ENCODE assay signal across 28 mouse cellular contexts in genomic region chr12:112820401-112820999, GRCm38 (mm10). TPM values are rescaled to one million over a fixed set of nuclear protein-coding genes. Genes with fewer than 3 reads are reported as not detected.
DNase-seq lines count a peak whose midpoint lies in the region; ATAC-seq and TF ChIP-seq lines count a peak whose summit lies in the region.
"Had no signal": no experiment of that assay in that cellular context is flagged by ENCODE, and none has a peak within 500 bp of the region (broad histone marks: within the 10 kb centered on the region; RNA-seq: fewer than 3 reads in every experiment).

No protein-coding gene starts in this region.

- H3K27me3 ChIP-seq in heart, embryonic 11.5 days (ENCODE audit: control insufficient read depth, insufficient read depth, low read length) = no peaks in the 10 kb centered on the region
- no peaks in the 10 kb centered on the region for H3K27me3 ChIP-seq in hindbrain, embryonic 16.5 days (replicated peaks; ENCODE audit: control insufficient read depth, insufficient read depth, low read length)
- no peaks in the 10 kb centered on the region for H3K27me3 ChIP-seq in hindbrain, embryonic 12.5 days
- no peaks in the 10 kb centered on the region for H3K27me3 ChIP-seq in E14TG2a.4 (ENCODE audit: insufficient read depth, low read length)
- H3K27me3 ChIP-seq: CH12.LX; forebrain, embryonic 13.5 days; heart, embryonic 15.5 days; limb, embryonic 15.5 days; midbrain, embryonic 13.5 days; neural tube, embryonic 15.5 days had no signal

- no peak overlapping the region for H3K27ac ChIP-seq in heart, embryonic 11.5 days (ENCODE audit: low read depth, low read length)
- no peak overlapping the region for H3K27ac ChIP-seq in hindbrain, embryonic 16.5 days (ENCODE audit: low read depth, low read length)
- no peak overlapping the region for H3K27ac ChIP-seq in hindbrain, embryonic 12.5 days
- H3K27ac ChIP-seq: forebrain, embryonic 13.5 days; hindbrain, postnatal 0 days; limb, embryonic 10.5 days; limb, embryonic 15.5 days; liver, embryonic 14.5 days; macrophage; midbrain, embryonic 13.5 days; neural tube, embryonic 15.5 days had no signal

- H3K4me3 ChIP-seq in heart, embryonic 11.5 days (ENCODE audit: low read depth, low read length) = no peak overlapping the region
- no peak overlapping the region for H3K4me3 ChIP-seq in hindbrain, embryonic 16.5 days (ENCODE audit: low read length)
- H3K4me3 ChIP-seq in hindbrain, embryonic 12.5 days = no peak overlapping the region
- H3K4me3 ChIP-seq in E14TG2a.4 (replicated peaks; ENCODE audit: low read length) = peak overlapping the region; percentile 41
- H3K4me3 ChIP-seq: forebrain, embryonic 13.5 days; heart, embryonic 15.5 days; limb, embryonic 10.5 days; limb, embryonic 15.5 days; midbrain, embryonic 13.5 days; neural tube, embryonic 15.5 days had no signal

- no peak for ATAC-seq in heart, embryonic 11.5 days (replicated peaks; ENCODE audit: insufficient number of reproducible peaks, low FRiP score, low TSS enrichment)
- ATAC-seq in hindbrain, embryonic 16.5 days = 0 out of 2 replicates have a peak, but pooled peaks have one; percentile 28
- no peak for ATAC-seq in hindbrain, embryonic 12.5 days (ENCODE audit: low FRiP score)
- ATAC-seq: forebrain, embryonic 13.5 days; hindbrain, postnatal 0 days; midbrain, embryonic 13.5 days had no signal

- H3K9me3 ChIP-seq in heart, embryonic 11.5 days (replicated peaks; ENCODE audit: control insufficient read depth, low read length) = no peaks in the 10 kb centered on the region
- H3K9me3 ChIP-seq in hindbrain, embryonic 16.5 days (ENCODE audit: control insufficient read depth, low read length) = no peaks in the 10 kb centered on the region
- H3K9me3 ChIP-seq in hindbrain, embryonic 12.5 days (replicated peaks) = no peaks in the 10 kb centered on the region
- H3K9me3 ChIP-seq in E14TG2a.4 (ENCODE audit: low read length) = no peaks in the 10 kb centered on the region
- H3K9me3 ChIP-seq: forebrain, embryonic 13.5 days; heart, embryonic 15.5 days; limb, embryonic 10.5 days; limb, embryonic 15.5 days; midbrain, embryonic 13.5 days; neural tube, embryonic 15.5 days had no signal

- H3K36me3 ChIP-seq in heart, embryonic 11.5 days (ENCODE audit: control insufficient read depth, insufficient read depth, low read length) = peaks cover 27% of the 10 kb centered on the region
- H3K36me3 ChIP-seq in hindbrain, embryonic 16.5 days (ENCODE audit: control insufficient read depth, insufficient read depth, low read length) = peaks cover 20% of the 10 kb centered on the region
- H3K36me3 ChIP-seq in hindbrain, embryonic 12.5 days = peaks cover 71% of the 10 kb centered on the region
- H3K36me3 ChIP-seq in E14TG2a.4 (ENCODE audit: insufficient read depth, low read length) = peaks cover 96% of the 10 kb centered on the region

- H3K4me2 ChIP-seq in heart, embryonic 11.5 days = no peak overlapping the region
- H3K4me2 ChIP-seq in hindbrain, embryonic 16.5 days (ENCODE audit: low read length) = no peak overlapping the region
- H3K4me2 ChIP-seq in hindbrain, embryonic 12.5 days (replicated peaks) = no peak overlapping the region
- H3K4me2 ChIP-seq: forebrain, embryonic 13.5 days; heart, embryonic 15.5 days; limb, embryonic 15.5 days; midbrain, embryonic 13.5 days; neural tube, embryonic 15.5 days had no signal

- no peak for TF ChIP-seq CTCF in E14TG2a.4 (conservative IDR thresholded peaks at IDR 0.05; ENCODE audit: low read length)

- peak; percentile 90 for DNase-seq in heart, adult 11 months
- DNase-seq in ZHBTc4 (ENCODE audit: low read depth, low spot score) = peak; percentile 65
- no peak for DNase-seq in retina, embryonic 14.5 days (ENCODE audit: low spot score)
- no peak for DNase-seq in c-Kit-positive CD71-positive TER-119-positive erythroid progenitor cells, embryonic 14.5 days (ENCODE audit: low spot score)
- DNase-seq: cerebellum, adult 11 months; cerebellum, adult 9-10 months; cerebellum, postnatal 36 days; gastrocnemius, postnatal 14 days; heart, postnatal 4 days; kidney, adult 18-20 months; layer of hippocampus, postnatal 36 days; lung, adult 2 months; lung, postnatal 10 days; thymus, adult 2 months had no signal

- WGBS in heart, embryonic 11.5 days (ENCODE audit: insufficient replicate concordance) = 86% methylated on average over 12 of the region's 12 CpGs
- 77% methylated on average over 12 of the region's 12 CpGs for WGBS in hindbrain, embryonic 16.5 days
- WGBS in hindbrain, embryonic 12.5 days = 80% methylated on average over 12 of the region's 12 CpGs

- H3K4me1 ChIP-seq in heart, embryonic 11.5 days (ENCODE audit: control insufficient read depth, insufficient read depth, low read length) = peaks cover 34% of the 10 kb centered on the region
- peaks cover 4% of the 10 kb centered on the region for H3K4me1 ChIP-seq in hindbrain, embryonic 16.5 days (ENCODE audit: control insufficient read depth, insufficient read depth, low read depth, low read length)
- H3K4me1 ChIP-seq in hindbrain, embryonic 12.5 days = peaks cover 24% of the 10 kb centered on the region
- H3K4me1 ChIP-seq in E14TG2a.4 (replicated peaks; ENCODE audit: low read depth, low read length) = peaks cover 86% of the 10 kb centered on the region

- no peak overlapping the region for H3K9ac ChIP-seq in heart, embryonic 11.5 days (ENCODE audit: low read depth, low read length)
- H3K9ac ChIP-seq in hindbrain, embryonic 16.5 days (ENCODE audit: low read depth, low read length) = no peak overlapping the region
- no peak overlapping the region for H3K9ac ChIP-seq in hindbrain, embryonic 12.5 days
- H3K9ac ChIP-seq: forebrain, embryonic 13.5 days; heart, embryonic 15.5 days; limb, embryonic 15.5 days; liver, embryonic 14.5 days; midbrain, embryonic 13.5 days; neural tube, embryonic 15.5 days had no signal

RNA-seq across cellular contexts. Expression of gene Cdca4, which starts 8.7 kb away (rescaled TPM):
- polyA plus RNA-seq in heart, embryonic 11.5 days (2014; fragmentation: Nextera tagmentation; extraction: Ambion mirVana) = 61.5 and 62.8 TPM in 2 replicates
- 31.3 and 36.7 TPM in 2 replicates for polyA plus RNA-seq in hindbrain, embryonic 16.5 days (2015; fragmentation: Nextera tagmentation; extraction: Ambion mirVana)
- 101 TPM in 2 replicates for polyA plus RNA-seq in hindbrain, embryonic 12.5 days (2016; fragmentation: Nextera tagmentation; extraction: Ambion mirVana)

RNA-seq across cellular contexts. Expression of gene Clba1, which starts 11.8 kb away (rescaled TPM):
- polyA plus RNA-seq in heart, embryonic 11.5 days (2014; fragmentation: Nextera tagmentation; extraction: Ambion mirVana) = 11.5 and 13.0 TPM in 2 replicates
- polyA plus RNA-seq in hindbrain, embryonic 16.5 days (2015; fragmentation: Nextera tagmentation; extraction: Ambion mirVana) = 21.7 and 24.2 TPM in 2 replicates
- 16.9 and 19.7 TPM in 2 replicates for polyA plus RNA-seq in hindbrain, embryonic 12.5 days (2016; fragmentation: Nextera tagmentation; extraction: Ambion mirVana)

RNA-seq across cellular contexts. Expression of gene Ahnak2, which starts 18.0 kb away (rescaled TPM):
- 0.63 and 0.79 TPM in 2 replicates for polyA plus RNA-seq in heart, embryonic 11.5 days (2014; fragmentation: Nextera tagmentation; extraction: Ambion mirVana)
- 3.4 and 3.7 TPM in 2 replicates for polyA plus RNA-seq in hindbrain, embryonic 16.5 days (2015; fragmentation: Nextera tagmentation; extraction: Ambion mirVana)
- 0.48 and 0.64 TPM in 2 replicates for polyA plus RNA-seq in hindbrain, embryonic 12.5 days (2016; fragmentation: Nextera tagmentation; extraction: Ambion mirVana)

RNA-seq across cellular contexts. Expression of gene Gpr132, which starts 47.5 kb away (rescaled TPM):
- 0.19 TPM in 1 of 2 replicates, not detected in the other for polyA plus RNA-seq in heart, embryonic 11.5 days (2014; fragmentation: Nextera tagmentation; extraction: Ambion mirVana)
- polyA plus RNA-seq in hindbrain, embryonic 16.5 days (2015; fragmentation: Nextera tagmentation; extraction: Ambion mirVana) = 0.08 TPM in 1 of 2 replicates, not detected in the other
- polyA plus RNA-seq in hindbrain, embryonic 12.5 days (2016; fragmentation: Nextera tagmentation; extraction: Ambion mirVana) = not detected in 2 replicates
- polyA plus RNA-seq: forebrain, embryonic 13.5 days; limb, embryonic 10.5 days; midbrain, embryonic 13.5 days had no signal

Comparison
In these comparisons a context has a peak if more than half of its experiments do, and no peak if none do; other contexts are left out.
1. DNase-seq: peak in heart, adult 11 months (single experiment) and ZHBTc4 (single experiment); none in retina, embryonic 14.5 days (single experiment) and c-Kit-positive CD71-positive TER-119-positive erythroid progenitor cells, embryonic 14.5 days (single experiment).